Mouse (Mus musculus): ENCODE data around the gene Aldh1a1.

DNA sequence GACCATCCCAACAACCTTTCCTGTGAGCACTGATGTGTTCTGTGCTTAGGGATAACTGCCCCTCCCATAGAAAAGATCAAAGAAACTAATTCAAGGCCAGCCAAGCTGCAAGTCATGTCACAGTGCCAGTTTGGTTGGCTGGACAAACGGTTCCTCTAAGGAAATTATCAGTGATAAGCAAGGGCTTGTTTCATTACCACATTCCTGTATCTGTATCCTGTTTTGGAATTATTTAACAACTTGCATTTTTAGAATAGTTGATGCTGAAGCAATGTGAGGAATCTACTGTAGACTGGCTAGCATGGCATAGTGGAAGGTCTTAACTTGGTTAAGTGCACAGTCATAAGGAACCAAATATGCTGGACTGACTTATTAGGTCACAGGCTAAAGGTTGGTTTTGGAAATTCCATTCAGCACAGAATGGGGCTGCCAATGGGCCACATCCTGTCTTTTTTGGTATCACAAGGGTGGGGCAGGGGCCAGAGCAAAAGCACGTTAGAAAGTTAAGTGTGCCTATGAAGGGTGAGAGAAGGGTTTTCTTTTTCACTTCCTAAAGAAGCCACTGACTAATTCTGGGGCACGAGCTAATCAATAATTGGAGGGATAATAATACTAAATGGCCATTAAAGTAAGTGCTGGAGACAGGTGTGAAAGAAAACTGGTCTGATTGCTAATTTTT lies 121.9 kb downstream of the Aldh1a1 start:
- no peak for TF ChIP-seq MAX (IDR thresholded peaks at IDR 0.05; ENCODE audit: low read depth)
- no peak for TF ChIP-seq REST (IDR thresholded peaks at IDR 0.05; ENCODE audit: insufficient read depth, insufficient read length)
- TF ChIP-seq POLR2A (IDR thresholded peaks at IDR 0.05; ENCODE audit: insufficient read length, low read depth): no peak

Measured in myocyte (in vitro differentiated cells).